Mouse (Mus musculus) liver, embryonic 11.5 days (tissue): ENCODE results near the gene Prm3. TPM values are rescaled to one million over a fixed set of nuclear protein-coding genes. Genes with fewer than 3 reads are reported as not detected.

Experiments used
- ATAC-seq: fragments of 200-750 bp; cut with Nextera tagmentation; replicated peaks from 2 replicates; pipeline ENCODE4 v1.8.0; 2017; ENCODE audit warnings: moderate number of reproducible peaks, mild to moderate bottlenecking, moderate TSS enrichment, moderate library complexity; ENCODE audit not compliant: low FRiP score
- DNase-seq: peaks from one replicate; pipeline ENCODE4 v3.0.0-alpha.2; 2017; ENCODE audit warnings: low spot score
- H3K27ac ChIP-seq: fragments of 300-500 bp; sonication (generic); 2 replicates; pipeline ENCODE4 v1.5.1; 2014; ENCODE audit warnings: mild to moderate bottlenecking, low read depth, low read length, control low read depth
- H3K27me3 ChIP-seq: fragments of 300-500 bp; sonication (generic); replicated peaks from 2 replicates; pipeline ENCODE4 v1.6.1; 2014; ENCODE audit warnings: low read length, mixed read lengths; ENCODE audit not compliant: control insufficient read depth, insufficient read depth
- H3K36me3 ChIP-seq: fragments of 300-500 bp; sonication (generic); 2 replicates; pipeline ENCODE4 v1.6.1; 2014; ENCODE audit warnings: mild to moderate bottlenecking, low read length, moderate library complexity, mixed read lengths; ENCODE audit not compliant: control insufficient read depth, insufficient read depth
- H3K4me1 ChIP-seq: fragments of 300-500 bp; sonication (generic); replicated peaks from 2 replicates; pipeline ENCODE4 v1.6.1; 2014; ENCODE audit warnings: low read length, mixed read lengths; ENCODE audit not compliant: control insufficient read depth, insufficient read depth
- H3K4me2 ChIP-seq: fragments of 300-500 bp; sonication (generic); 2 replicates; pipeline ENCODE4 v1.6.1; 2014; ENCODE audit warnings: mild to moderate bottlenecking, control low read depth, moderate library complexity
- H3K4me3 ChIP-seq: fragments of 300-500 bp; sonication (generic); 2 replicates; pipeline ENCODE4 v1.5.1; 2014; ENCODE audit warnings: low read depth, low read length, control low read depth
- H3K9ac ChIP-seq: fragments of 300-500 bp; sonication (generic); 2 replicates; pipeline ENCODE4 v1.6.1; 2014; ENCODE audit warnings: low read depth, low read length, control low read depth
- H3K9me3 ChIP-seq: fragments of 300-500 bp; sonication (generic); 2 replicates; pipeline ENCODE4 v1.6.1; 2016; ENCODE audit warnings: low read length, inconsistent platforms, mixed read lengths; ENCODE audit not compliant: control insufficient read depth
- WGBS: fragments of 180-500 bp; shearing (Covaris S2); extraction: QIAGEN DNeasy Blood & Tissue Kit; methylation state at CpG from one replicate; pipeline ENCODE4 v1.1.7; 2014; 5-methylcytosine and 5-hydroxymethylcytosine counted together
- polyA plus RNA-seq: library from polyadenylated mRNA; unstranded; fragments of >200 nt; fragmentation: Nextera tagmentation; extraction: Ambion mirVana; gene quantifications from 2 replicates; pipeline ENCODE4 v1.2.1, GENCODE M21; 2014

Prm3 gene
- polyA plus RNA-seq, 1 experiment from 2014 or later, result not detected

DNA sequence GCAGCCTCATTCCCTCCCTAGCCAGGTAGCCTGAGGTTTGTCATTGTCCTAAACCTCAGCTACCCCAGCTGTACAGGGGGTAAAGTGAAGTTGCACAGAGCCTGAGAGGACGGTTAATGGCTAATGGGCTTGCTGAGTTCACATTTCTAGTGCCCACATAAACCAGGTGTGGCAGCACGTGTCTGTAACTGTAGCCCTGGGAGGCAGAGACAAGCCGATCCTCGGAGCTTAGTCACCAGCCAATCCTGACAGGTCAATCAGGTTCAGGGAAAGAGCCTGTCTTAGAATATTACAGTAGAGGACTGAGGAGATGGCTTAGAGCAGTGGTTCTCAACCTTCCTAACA is 37.7 kb upstream of the Prm3 start:
- peaks cover 5% of the 10 kb centered on the region; the same call in 1 of the 2 replicates for H3K27me3 ChIP-seq
- no peaks in the 10 kb centered on the region for H3K9me3 ChIP-seq
- H3K4me1 ChIP-seq, result no peaks in the 10 kb centered on the region
- 64% methylated on average over 4 of the region's 4 CpGs for WGBS
- H3K36me3 ChIP-seq, result no peaks in the 10 kb centered on the region
- no peak for DNase-seq
- H3K9ac ChIP-seq, result no peak overlapping the region
- H3K4me3 ChIP-seq, result no peak overlapping the region
- no peak overlapping the region for H3K4me2 ChIP-seq
- no peak for ATAC-seq
- no peak overlapping the region for H3K27ac ChIP-seq

GRCm38 (mm10) chr16:10827766-10828460 is 37.2 kb upstream of the Prm3 start:
- H3K36me3 ChIP-seq, result no peaks in the 10 kb centered on the region

GRCm38 (mm10) chr16:10827269-10827668 is 36.6 kb upstream of the Prm3 start:
- Histone ChIP-seq H3K27ac (no peak overlapping the region), H3K4me2 (no peak overlapping the region), H3K4me1 (no peaks in the 10 kb centered on the region), H3K27me3 (peaks cover 2% of the 10 kb centered on the region; the same call in 1 of the 2 replicates), H3K4me3 (no peak overlapping the region), H3K9ac (no peak overlapping the region), H3K36me3 (no peaks in the 10 kb centered on the region), H3K9me3 (no peaks in the 10 kb centered on the region)
- no peak for ATAC-seq
- 85% methylated on average over 9 of the region's 9 CpGs for WGBS
- DNase-seq, result no peak

More at GRCm38 (mm10) chr16:10827766-10828460, 37.2 kb upstream of the Prm3 start:
- peaks cover 2% of the 10 kb centered on the region; the same call in 1 of the 2 replicates for H3K27me3 ChIP-seq
- no peak for ATAC-seq
- DNase-seq, result no peak
- H3K9me3 ChIP-seq, result no peaks in the 10 kb centered on the region
- H3K4me2 ChIP-seq, result no peak overlapping the region; the same call in 1 of the 2 replicates
- no peak overlapping the region for H3K9ac ChIP-seq
- no peak overlapping the region for H3K4me3 ChIP-seq
- no peak overlapping the region for H3K27ac ChIP-seq
- H3K4me1 ChIP-seq, result no peaks in the 10 kb centered on the region
- 69% methylated on average over 7 of the region's 7 CpGs for WGBS

DNA sequence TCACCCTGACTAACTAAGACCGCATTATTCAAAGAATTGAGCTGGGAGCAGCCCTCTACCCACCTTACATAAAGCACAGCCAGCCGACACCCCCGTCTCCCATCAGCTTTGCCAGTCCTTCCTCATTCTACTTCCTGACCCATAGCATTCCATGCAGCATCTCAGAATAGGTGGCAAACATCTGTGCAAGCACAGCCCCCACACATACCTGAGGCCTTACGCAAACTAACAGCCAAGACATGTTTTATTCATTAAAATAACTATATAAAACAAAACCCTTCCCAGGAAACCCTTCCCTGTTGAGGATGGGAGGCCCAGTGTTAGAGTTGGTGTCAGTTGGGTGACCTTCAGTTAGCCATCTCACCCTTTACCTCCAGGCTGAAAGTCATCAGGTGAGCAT is 35.1 kb upstream of the Prm3 start:
- Histone ChIP-seq H3K9ac (no peak overlapping the region), H3K4me3 (no peak overlapping the region), H3K4me1 (no peaks in the 10 kb centered on the region), H3K36me3 (no peaks in the 10 kb centered on the region), H3K27me3 (peaks cover 2% of the 10 kb centered on the region; the same call in 1 of the 2 replicates), H3K9me3 (no peaks in the 10 kb centered on the region), H3K27ac (no peak overlapping the region), H3K4me2 (no peak overlapping the region)
- DNase-seq (no peak), ATAC-seq (no peak)
- WGBS, result 74% methylated on average over 4 of the region's 4 CpGs

- Histone ChIP-seq H3K9me3 (no peaks in the 10 kb centered on the region), H3K27ac (no peak overlapping the region), H3K27me3 (peaks cover 2% of the 10 kb centered on the region; the same call in 1 of the 2 replicates), H3K36me3 (no peaks in the 10 kb centered on the region), H3K4me2 (no peak overlapping the region), H3K4me1 (no peaks in the 10 kb centered on the region), H3K9ac (no peak overlapping the region), H3K4me3 (no peak overlapping the region)
- no peak for ATAC-seq
- DNase-seq, result no peak
- WGBS, result 89% methylated on average over 1 of the region's 1 CpGs
Observed at GRCm38 (mm10) chr16:10824536-10824935, 33.8 kb upstream of the Prm3 start.

DNA sequence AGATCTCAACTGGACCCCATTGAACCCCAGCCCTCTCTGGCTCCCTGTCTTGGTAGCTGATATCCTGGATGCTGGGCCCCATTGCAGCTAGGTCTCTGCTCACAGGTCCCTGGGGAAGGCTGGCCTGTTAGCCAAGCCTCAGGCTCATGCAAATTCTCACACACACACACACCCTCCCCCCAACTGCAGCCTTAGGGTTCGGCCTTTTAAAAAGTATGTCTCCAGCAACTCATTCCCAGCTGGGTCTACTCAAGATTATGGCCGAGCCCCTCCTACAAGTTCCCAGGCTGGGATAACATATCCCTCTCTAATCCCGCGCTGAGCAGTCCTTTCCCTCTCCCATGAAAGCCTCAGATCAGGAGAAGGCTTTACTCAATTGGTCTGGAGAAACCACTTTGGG is 30.7 kb upstream of the Prm3 start:
- ATAC-seq, result no peak

DNA sequence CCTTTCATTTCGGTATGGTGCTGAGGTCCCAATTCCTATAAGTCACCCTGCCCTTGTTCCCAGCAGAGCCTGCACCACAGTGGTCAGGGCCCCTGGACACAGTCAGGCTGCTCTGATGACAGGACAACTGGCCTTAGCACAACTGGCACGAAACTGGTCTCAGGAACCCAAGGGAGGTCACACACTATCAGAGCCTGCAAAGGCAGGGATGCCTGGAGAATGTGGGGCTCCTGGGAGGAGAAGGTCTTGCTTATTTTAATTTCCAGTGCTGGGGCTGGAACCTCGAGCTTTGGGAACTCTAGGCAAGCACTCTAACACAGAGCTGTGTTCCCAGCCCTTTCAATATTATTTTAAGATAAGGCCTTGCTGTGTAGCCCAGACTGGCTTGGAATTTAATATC is 29.3 kb upstream of the Prm3 start:
- WGBS, result 63% methylated on average over 3 of the region's 3 CpGs
- Histone ChIP-seq H3K4me2 (no peak overlapping the region), H3K9ac (no peak overlapping the region), H3K27ac (no peak overlapping the region), H3K36me3 (no peaks in the 10 kb centered on the region), H3K4me3 (no peak overlapping the region), H3K9me3 (no peaks in the 10 kb centered on the region), H3K27me3 (no peaks in the 10 kb centered on the region), H3K4me1 (no peaks in the 10 kb centered on the region)
- ATAC-seq, result no peak
- no peak for DNase-seq

More for the DNA sequence above, 30.7 kb upstream of the Prm3 start:
- H3K9ac ChIP-seq, result no peak overlapping the region
- WGBS, result 67% methylated on average over 4 of the region's 4 CpGs
- no peaks in the 10 kb centered on the region for H3K27me3 ChIP-seq
- H3K4me3 ChIP-seq, result no peak overlapping the region
- H3K27ac ChIP-seq, result no peak overlapping the region
- H3K9me3 ChIP-seq, result no peaks in the 10 kb centered on the region
- H3K4me2 ChIP-seq, result no peak overlapping the region
- no peaks in the 10 kb centered on the region for H3K4me1 ChIP-seq
- H3K36me3 ChIP-seq, result no peaks in the 10 kb centered on the region
- DNase-seq, result no peak

DNA sequence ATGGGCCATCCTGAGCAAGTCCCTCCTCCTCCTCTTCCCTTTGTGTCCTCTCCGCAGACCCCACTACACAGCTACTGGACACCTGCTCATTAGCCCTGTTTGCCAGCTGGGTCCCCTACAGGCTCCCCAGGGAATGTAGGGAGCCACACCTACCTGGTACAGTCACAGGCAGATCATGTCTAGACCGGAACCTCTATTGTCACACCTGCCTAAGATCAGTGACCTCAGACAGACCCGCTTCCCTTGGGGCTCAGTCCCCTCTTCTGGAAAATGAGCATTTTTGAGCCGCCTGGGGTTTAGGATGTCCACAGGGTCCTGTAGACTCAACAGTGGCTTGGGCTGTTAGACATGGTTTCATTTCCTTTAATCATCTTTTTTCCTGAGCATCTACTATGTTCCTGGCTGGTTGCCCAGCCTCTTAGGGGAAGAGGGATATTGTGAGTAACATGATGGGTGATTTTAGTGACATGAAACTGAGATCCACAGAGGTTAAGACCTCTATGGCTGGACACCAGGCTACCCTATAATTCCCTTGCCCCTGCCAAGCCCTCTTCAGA is 27.9 kb upstream of the Prm3 start:
- H3K4me1 ChIP-seq, result no peaks in the 10 kb centered on the region
- H3K9ac ChIP-seq, result no peak overlapping the region
- 86% methylated on average over 4 of the region's 4 CpGs for WGBS
- no peaks in the 10 kb centered on the region for H3K36me3 ChIP-seq
- H3K27me3 ChIP-seq, result no peaks in the 10 kb centered on the region
- no peak overlapping the region for H3K4me2 ChIP-seq
- no peaks in the 10 kb centered on the region for H3K9me3 ChIP-seq
- ATAC-seq (no peak), DNase-seq (no peak)
- no peak overlapping the region for H3K4me3 ChIP-seq
- H3K27ac ChIP-seq, result no peak overlapping the region

GRCm38 (mm10) chr16:10814864-10815263 is 24.1 kb upstream of the Prm3 start:
- H3K27me3 ChIP-seq, result 0 out of 2 replicates have a peak, but pooled peaks cover 6% of the 10 kb centered on the region
- H3K4me3 ChIP-seq, result no peak overlapping the region
- no peak overlapping the region for H3K4me2 ChIP-seq
- no peak overlapping the region for H3K9ac ChIP-seq
- H3K4me1 ChIP-seq, result no peaks in the 10 kb centered on the region
- ATAC-seq (no peak), DNase-seq (no peak)
- H3K9me3 ChIP-seq, result no peaks in the 10 kb centered on the region
- 53% methylated on average over 4 of the region's 4 CpGs for WGBS
- H3K36me3 ChIP-seq, result no peaks in the 10 kb centered on the region
- H3K27ac ChIP-seq, result no peak overlapping the region
